Mouse (Mus musculus) MEL (cell line): ENCODE results near the gene Psmd3. TPM values are rescaled to one million over a fixed set of nuclear protein-coding genes. Genes with fewer than 3 reads are reported as not detected.

Source experiments
- DNase-seq: peaks from one replicate; pipeline ENCODE4 v3.0.0; 2011; ENCODE audit warnings: low read depth, low spot score
- H3K27ac ChIP-seq: 2 replicates; pipeline ENCODE4 v1.5.1; 2012; ENCODE audit warnings: low read depth, mild to moderate bottlenecking, control low read depth, low read length, moderate library complexity; ENCODE audit not compliant: control insufficient read depth
- H3K27me3 ChIP-seq, 2 experiments: fragments of 150-350 bp in 1 of 2; sonication (generic) in 1 of 2; 2 replicates each; pipeline ENCODE4 v1.6.1; 2012; ENCODE audit warnings: low read length in 2 of 2, mild to moderate bottlenecking in 2 of 2, improper control_type of control experiment in 1 of 2, moderate library complexity in 1 of 2; ENCODE audit not compliant: insufficient read depth in 2 of 2, control insufficient read depth in 1 of 2
- H3K36me3 ChIP-seq, 2 experiments: 2 replicates each; pipeline ENCODE4 v1.6.1; 2012 to 2014; ENCODE audit warnings: low read length in 2 of 2, improper control_type of control experiment in 1 of 2, inconsistent platforms in 1 of 2, mild to moderate bottlenecking in 1 of 2; ENCODE audit not compliant: insufficient read depth in 2 of 2, control insufficient read depth in 1 of 2
- H3K4me1 ChIP-seq, 2 experiments: fragments of 150-350 bp in 1 of 2; sonication (generic) in 1 of 2; 2 replicates each; pipeline ENCODE4 v1.6.1; 2012; ENCODE audit warnings: low read length in 2 of 2, improper control_type of control experiment in 1 of 2, mild to moderate bottlenecking in 1 of 2; ENCODE audit not compliant: insufficient read depth in 2 of 2, control insufficient read depth in 1 of 2
- H3K4me3 ChIP-seq, 2 experiments: fragments of 150-350 bp in 1 of 2; sonication (generic) in 1 of 2; 2 replicates each; pipeline ENCODE4 v1.5.1; 2012; ENCODE audit warnings: low read depth in 2 of 2, low read length in 2 of 2, mild to moderate bottlenecking in 2 of 2, moderate library complexity in 2 of 2, control low read depth in 1 of 2, improper control_type of control experiment in 1 of 2; ENCODE audit not compliant: control insufficient read depth in 1 of 2, insufficient read depth in 1 of 2
- H3K79me2 ChIP-seq: 2 replicates; pipeline ENCODE4 v1.6.1; 2012; ENCODE audit warnings: mild to moderate bottlenecking, low read length, moderate library complexity; ENCODE audit not compliant: control insufficient read depth, poor library complexity, insufficient read depth
- H3K9ac ChIP-seq: 2 replicates; pipeline ENCODE4 v1.6.1; 2012; ENCODE audit warnings: low read depth, mild to moderate bottlenecking, control low read depth, low read length, moderate library complexity; ENCODE audit not compliant: control insufficient read depth, poor library complexity, severe bottlenecking
- H3K9me3 ChIP-seq: fragments of 150-350 bp; sonication (generic); replicated peaks from 2 replicates; pipeline ENCODE4 v1.6.1; 2012; ENCODE audit warnings: mild to moderate bottlenecking, low read length, improper control_type of control experiment, moderate library complexity; ENCODE audit not compliant: insufficient read depth
- CHD1 ChIP-seq: IDR thresholded peaks from 2 replicates; pipeline ENCODE4 v1.6.1; 2012; ENCODE audit warnings: low read depth, mild to moderate bottlenecking, inconsistent platforms, low read length, improper control_type of control experiment
- EP300 ChIP-seq, 2 experiments: IDR thresholded peaks; 2 replicates each; pipeline ENCODE4 v1.6.1; 2011; ENCODE audit warnings: improper control_type of control experiment in 2 of 2, low read length in 2 of 2, low read depth in 1 of 2, mild to moderate bottlenecking in 1 of 2
- HCFC1 ChIP-seq: IDR thresholded peaks from 2 replicates; pipeline ENCODE4 v1.6.1; 2012; ENCODE audit warnings: low read depth, mild to moderate bottlenecking, inconsistent platforms, low read length, improper control_type of control experiment, moderate library complexity
- JUND ChIP-seq: IDR thresholded peaks from 2 replicates; pipeline ENCODE4 v1.6.1; 2011; ENCODE audit warnings: low read depth, mild to moderate bottlenecking, improper control_type of control experiment, low read length
- KAT2A ChIP-seq: conservative IDR thresholded peaks from 2 replicates; pipeline ENCODE4 v1.6.1; 2012; ENCODE audit warnings: low read depth, low read length, improper control_type of control experiment, inconsistent platforms
- MAX ChIP-seq: IDR thresholded peaks from 2 replicates; pipeline ENCODE4 v1.6.1; 2011; ENCODE audit warnings: low read length, improper control_type of control experiment
- MAZ ChIP-seq: IDR thresholded peaks from 2 replicates; pipeline ENCODE4 v1.6.1; 2012; ENCODE audit warnings: low read depth, mild to moderate bottlenecking, inconsistent platforms, low read length, improper control_type of control experiment
- NELFE ChIP-seq: IDR thresholded peaks from 2 replicates; pipeline ENCODE4 v1.6.1; 2011; ENCODE audit warnings: low read depth, low read length, improper control_type of control experiment
- POLR2A ChIP-seq, 2 experiments: IDR thresholded peaks; 2 replicates each; pipeline ENCODE4 v1.6.1; 2011 to 2012; ENCODE audit warnings: low read length in 2 of 2, mild to moderate bottlenecking in 2 of 2, control low read depth in 1 of 2, improper control_type of control experiment in 1 of 2, low read depth in 1 of 2, moderate library complexity in 1 of 2; ENCODE audit not compliant: control insufficient read depth in 1 of 2, insufficient read depth in 1 of 2, poor library complexity in 1 of 2
- SMC3 ChIP-seq: IDR thresholded peaks from 2 replicates; pipeline ENCODE4 v1.6.1; 2011; ENCODE audit warnings: low read depth, low read length, improper control_type of control experiment
- TAL1 ChIP-seq: IDR thresholded peaks from 2 replicates; pipeline ENCODE4 v1.6.1; 2012; ENCODE audit warnings: mild to moderate bottlenecking, inconsistent platforms, low read length, moderate library complexity, mixed read lengths
- ZKSCAN1 ChIP-seq: IDR thresholded peaks from 2 replicates; pipeline ENCODE4 v1.6.1; 2012; ENCODE audit warnings: low read depth, mild to moderate bottlenecking, inconsistent platforms, low read length, improper control_type of control experiment, moderate library complexity
- polyA plus RNA-seq, 2 experiments: library from polyadenylated mRNA; stranded (reverse) in 1 of 2; unstranded in 1 of 2; fragments of >175 nt in 1 of 2; fragments of >200 nt in 1 of 2; gene quantifications; 2 replicates each; pipeline versions ENCODE4 v1.2.1 to v1.2.4; 2012; ENCODE audit warnings: low replicate concordance in 2 of 2, low read depth in 1 of 2; ENCODE audit not compliant: insufficient read length in 2 of 2, insufficient read depth in 1 of 2, missing spikeins in 1 of 2
- total RNA-seq: library from RNA; depleted of rRNA; stranded (reverse); fragments of 300-350 nt; gene quantifications from 2 replicates; pipeline ENCODE4 v1.2.3, GENCODE M21; 2012; rRNA removed

The Psmd3 gene
- total and polyA plus RNA-seq, 3 experiments = 214 to 417 (median 350) TPM

- no peak for DNase-seq
- Histone ChIP-seq H3K9ac (no peak overlapping the region), H3K27ac (no peak overlapping the region), H3K9me3 (no peaks in the 10 kb centered on the region), H3K79me2 (peaks cover 6% of the 10 kb centered on the region), H3K36me3 (peaks cover 0 to 22% of the 10 kb centered on the region in 2 experiments; a peak in 2 of 4 replicates)
- TF ChIP-seq TAL1 (no peak), MAZ (no peak), POLR2A (IDR thresholded peaks at IDR 0.05; ENCODE audit: control insufficient read depth in 1 of 2, insufficient read depth in 1 of 2, low read depth in 1 of 2, low read length in 2 of 2, poor library complexity in 1 of 2) (no peak), KAT2A (no peak), EP300 (IDR thresholded peaks at IDR 0.05; ENCODE audit: low read depth in 1 of 2, low read length in 2 of 2) (no peak), SMC3 (no peak), CHD1 (no peak), MAX (no peak), NELFE (no peak), HCFC1 (no peak), JUND (no peak), ZKSCAN1 (no peak)
- TF ChIP-seq, all 39 proteins: peak for 0
- Histone ChIP-seq H3K4me3 (no peak overlapping the region), H3K27me3 (no peaks in the 10 kb centered on the region), H3K4me1 (peaks cover 23 to 38% of the 10 kb centered on the region in 2 experiments)
Measured at GRCm38 (mm10) chr11:98744456-98745019, 62.2 kb downstream of the Psmd3 start.

Other genes starting within 250 kb of the Psmd3 start
- 74.0 and 93.2 TPM in 2 replicates for gene Mien1, start 243.6 kb upstream of the Psmd3 start, total RNA-seq
- gene Mien1, start 243.6 kb upstream of the Psmd3 start, polyA plus RNA-seq = 10 to 100 TPM in 1 of 2 experiments, not detected in 1; 71.6 TPM
- not detected in 2 replicates for gene Grb7, start 236.2 kb upstream of the Psmd3 start, total RNA-seq
- under 1 TPM in 1 of 2 experiments, not detected in 1; 0.21 TPM for gene Grb7, start 236.2 kb upstream of the Psmd3 start, polyA plus RNA-seq
- gene Ikzf3, start 136.5 kb upstream of the Psmd3 start, total RNA-seq = 0.12 TPM in 1 of 2 replicates, not detected in the other
- not detected for gene Ikzf3, start 136.5 kb upstream of the Psmd3 start, polyA plus RNA-seq
- gene Zpbp2, start 131.5 kb upstream of the Psmd3 start, total RNA-seq = 0.12 and 0.42 TPM in 2 replicates
- gene Zpbp2, start 131.5 kb upstream of the Psmd3 start, polyA plus RNA-seq = under 1 TPM in 1 of 2 experiments, not detected in 1; 0.58 TPM
- gene Ormdl3, start 95.2 kb upstream of the Psmd3 start, total RNA-seq = 60.3 and 93.7 TPM in 2 replicates
- 10 to 100 TPM in 1 of 2 experiments, not detected in 1; 52.7 TPM for gene Ormdl3, start 95.2 kb upstream of the Psmd3 start, polyA plus RNA-seq
- gene Lrrc3c, start 84.3 kb upstream of the Psmd3 start, total RNA-seq = not detected in 2 replicates
- gene Lrrc3c, start 84.3 kb upstream of the Psmd3 start, polyA plus RNA-seq = not detected
- 2.1 and 3.4 TPM in 2 replicates for gene Gm12355, start 56.9 kb upstream of the Psmd3 start, total RNA-seq
- under 1 TPM in 1 of 2 experiments, not detected in 1; 0.58 TPM for gene Gm12355, start 56.9 kb upstream of the Psmd3 start, polyA plus RNA-seq
- not detected in 2 replicates for gene Gsdma3, start 56.2 kb upstream of the Psmd3 start, total RNA-seq
- gene Gsdma3, start 56.2 kb upstream of the Psmd3 start, polyA plus RNA-seq = not detected
- not detected in 2 replicates for gene Gsdma2, start 35.8 kb upstream of the Psmd3 start, total RNA-seq
- not detected for gene Gsdma2, start 35.8 kb upstream of the Psmd3 start, polyA plus RNA-seq
- gene Gsdma, start 18.2 kb upstream of the Psmd3 start, total RNA-seq = 0.23 and 0.62 TPM in 2 replicates
- 1 to 10 TPM in 1 of 2 experiments, not detected in 1; 1.2 TPM for gene Gsdma, start 18.2 kb upstream of the Psmd3 start, polyA plus RNA-seq
- gene Csf3, start 18.7 kb downstream of the Psmd3 start, total RNA-seq = not detected in 2 replicates
- under 1 TPM in 1 of 2 experiments, not detected in 1; 0.18 TPM for gene Csf3, start 18.7 kb downstream of the Psmd3 start, polyA plus RNA-seq
- gene Med24, start 46.9 kb downstream of the Psmd3 start, total RNA-seq = 37.5 and 41.4 TPM in 2 replicates
- 10 to 100 TPM in 1 of 2 experiments, not detected in 1; 89.8 TPM for gene Med24, start 46.9 kb downstream of the Psmd3 start, polyA plus RNA-seq
- 22.0 and 29.6 TPM in 2 replicates for gene Thra, start 58.1 kb downstream of the Psmd3 start, total RNA-seq
- 10 to 100 TPM in 1 of 2 experiments, not detected in 1; 50.9 TPM for gene Thra, start 58.1 kb downstream of the Psmd3 start, polyA plus RNA-seq
- gene Nr1d1, start 92.8 kb downstream of the Psmd3 start, total RNA-seq = 1.9 and 2.0 TPM in 2 replicates
- 1 to 10 TPM in 1 of 2 experiments, not detected in 1; 5.6 TPM for gene Nr1d1, start 92.8 kb downstream of the Psmd3 start, polyA plus RNA-seq
- gene Msl1, start 113.0 kb downstream of the Psmd3 start, total RNA-seq = 35.0 and 37.1 TPM in 2 replicates
- 10 to 100 TPM in 1 of 2 experiments, not detected in 1; 49.4 TPM for gene Msl1, start 113.0 kb downstream of the Psmd3 start, polyA plus RNA-seq
- gene Casc3, start 122.4 kb downstream of the Psmd3 start, total RNA-seq = 18.2 and 20.9 TPM in 2 replicates
- 10 to 100 TPM; 58.6 to 61.0 TPM for gene Casc3, start 122.4 kb downstream of the Psmd3 start, polyA plus RNA-seq
- gene Rapgefl1, start 154.2 kb downstream of the Psmd3 start, total RNA-seq = 0.46 and 0.58 TPM in 2 replicates
- 1 to 10 TPM in 1 of 2 experiments, not detected in 1; 1.4 TPM for gene Rapgefl1, start 154.2 kb downstream of the Psmd3 start, polyA plus RNA-seq
- gene Wipf2, start 181.1 kb downstream of the Psmd3 start, total RNA-seq = 2.9 and 3.2 TPM in 2 replicates
- 1 to 10 TPM in 1 of 2 experiments, not detected in 1; 7.1 TPM for gene Wipf2, start 181.1 kb downstream of the Psmd3 start, polyA plus RNA-seq
- 83.4 and 104 TPM in 2 replicates for gene Cdc6, start 225.2 kb downstream of the Psmd3 start, total RNA-seq
- 10 to 100 TPM; 56.9 to 69.4 TPM for gene Cdc6, start 225.2 kb downstream of the Psmd3 start, polyA plus RNA-seq
- gene Rara, start 245.3 kb downstream of the Psmd3 start, total RNA-seq = 9.8 and 12.1 TPM in 2 replicates
- gene Rara, start 245.3 kb downstream of the Psmd3 start, polyA plus RNA-seq = 10 to 100 TPM in 1 of 2 experiments, not detected in 1; 13.7 TPM